Mouse (Mus musculus): ENCODE results near the gene Gm1993. TPM values are rescaled to one million over a fixed set of nuclear protein-coding genes. Genes with fewer than 3 reads are reported as not detected.
"Not testable (repeated sequence)": the region's sequence is repeated elsewhere in the genome, so short reads cannot be mapped to it uniquely, and the experiment has no call there.

Gm1993 gene
- total RNA-seq (2022) = not detected

DNA sequence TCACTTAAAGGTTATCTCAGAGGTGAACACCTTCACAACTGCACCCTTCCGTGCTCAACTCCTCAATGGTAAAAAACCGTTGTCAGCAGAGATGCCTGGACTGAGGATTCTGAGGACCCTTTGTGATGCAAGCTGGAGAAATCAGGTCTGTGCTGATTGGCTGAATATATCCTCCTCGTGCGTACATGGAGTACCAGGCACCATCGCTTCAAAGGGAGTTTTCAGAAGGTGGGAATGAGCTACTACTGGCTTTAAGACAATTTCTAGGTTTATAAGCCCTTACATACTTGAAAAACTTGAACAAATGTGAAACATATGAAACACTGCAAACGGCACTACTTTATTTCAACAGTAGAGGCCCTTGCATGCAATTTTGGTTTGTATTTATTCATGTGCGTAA, at the start of gene Gm1993:
Gene Gm1993, minus strand, starts transcription at position 101 of the 400 bp plus-strand sequence.
- not testable (repeated sequence) for DNase-seq (ENCODE audit: low spot score in 2 of 2)
